Mouse (Mus musculus) bone marrow, adult 2 months (tissue): Measurements from ENCODE around the gene Lpin2. TPM values are rescaled to one million over a fixed set of nuclear protein-coding genes. Genes with fewer than 3 reads are reported as not detected.
A peak's percentile ranks its signal among the peaks of the same experiment; 100 is the strongest.

Experiments
- H3K27ac ChIP-seq: fragments of 200-500 bp; 2 replicates; pipeline ENCODE4 v1.5.1; 2012; ENCODE audit warnings: low read depth, mild to moderate bottlenecking, control low read depth, inconsistent platforms, low read length; ENCODE audit not compliant: control insufficient read depth, poor library complexity, insufficient read depth
- H3K4me1 ChIP-seq: fragments of 200-500 bp; 2 replicates; pipeline ENCODE4 v1.6.1; 2011; ENCODE audit warnings: low read length; ENCODE audit not compliant: control insufficient read depth, insufficient read depth
- H3K4me3 ChIP-seq: fragments of 200-500 bp; replicated peaks from 2 replicates; pipeline ENCODE3; 2011; ENCODE audit warnings: mild to moderate bottlenecking, low read depth, low read length, control low read depth; ENCODE audit not compliant: control insufficient read depth
- CTCF ChIP-seq: fragments of 200-500 bp; IDR thresholded peaks from 2 replicates; pipeline ENCODE4 v1.5.1; 2011; ENCODE audit warnings: low read length, control low read depth; ENCODE audit not compliant: control insufficient read depth, insufficient read depth
- POLR2A ChIP-seq: fragments of 200-500 bp; IDR thresholded peaks from 2 replicates; pipeline ENCODE4 v1.6.1; 2011; ENCODE audit warnings: low read depth, mild to moderate bottlenecking, control low read depth, low read length, borderline replicate concordance; ENCODE audit not compliant: control insufficient read depth
- WGBS: fragments of 180-500 bp; shearing (Covaris S2); methylation state at CpG from one replicate; pipeline ENCODE4 v1.1.7; 2018; 5-methylcytosine and 5-hydroxymethylcytosine counted together
- polyA plus RNA-seq: library from polyadenylated mRNA; stranded (reverse); fragments of >200 nt; gene quantifications from 2 replicates; pipeline ENCODE4 v1.2.4, GENCODE M21; 2011; ENCODE audit warnings: low replicate concordance; ENCODE audit not compliant: missing spikeins, insufficient read depth, insufficient read length

Lpin2 gene
- polyA plus RNA-seq, 1 experiment: 70.4 TPM

DNA sequence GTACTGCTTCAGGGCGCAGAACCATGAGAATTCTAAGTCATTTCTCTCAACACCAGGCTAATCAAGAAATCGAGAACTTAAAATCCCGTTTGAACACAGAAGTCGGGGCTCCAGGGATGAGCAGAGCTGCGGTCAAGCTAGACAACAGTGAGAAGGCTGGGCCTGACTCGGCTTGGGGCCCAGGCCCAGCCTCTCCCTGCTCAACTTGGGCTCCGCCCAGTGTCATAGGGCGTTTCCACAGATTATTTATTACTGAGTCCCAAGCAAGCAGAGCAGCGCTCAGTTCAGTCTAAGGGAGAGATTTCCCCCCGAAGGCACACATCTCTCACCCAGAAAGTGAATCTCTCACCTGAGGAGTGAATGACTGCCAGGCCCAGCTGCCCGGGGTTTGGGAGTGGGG lies 77.4 kb downstream of the Lpin2 start:
- Histone ChIP-seq H3K4me3 (no peak overlapping the region), H3K4me1 (peaks cover 13% of the 10 kb centered on the region), H3K27ac (peak overlapping the region; percentile 56)
- TF ChIP-seq POLR2A (no peak), CTCF (no peak)
- 39% methylated on average over 11 of the region's 11 CpGs for WGBS

DNA sequence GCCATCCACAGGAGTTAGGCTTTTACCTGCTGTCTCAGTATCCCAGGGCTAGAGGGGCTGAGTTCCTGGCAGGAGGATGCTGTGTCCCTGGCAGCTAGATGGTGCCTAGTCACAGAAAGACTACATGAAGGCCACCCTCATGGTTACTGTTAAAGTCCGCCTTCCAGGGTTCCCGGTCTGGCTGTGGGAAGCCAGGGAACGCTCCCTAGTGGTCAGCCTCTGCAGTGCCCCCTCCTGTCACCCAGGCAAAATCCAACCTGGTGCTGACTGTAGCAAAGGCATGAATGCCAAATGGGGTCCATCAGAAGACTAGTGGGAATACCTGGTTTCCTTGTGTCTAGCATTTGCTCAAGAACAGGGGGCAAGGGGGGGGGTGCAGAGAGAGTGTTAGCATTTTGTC lies 78.3 kb downstream of the Lpin2 start:
- no peak overlapping the region for H3K4me3 ChIP-seq
- TF ChIP-seq POLR2A: no peak
- TF ChIP-seq CTCF: no peak
- H3K4me1 ChIP-seq: peaks cover 13% of the 10 kb centered on the region
- WGBS: 80% methylated on average over 3 of the region's 3 CpGs
- peak overlapping the region; percentile 45 for H3K27ac ChIP-seq

DNA sequence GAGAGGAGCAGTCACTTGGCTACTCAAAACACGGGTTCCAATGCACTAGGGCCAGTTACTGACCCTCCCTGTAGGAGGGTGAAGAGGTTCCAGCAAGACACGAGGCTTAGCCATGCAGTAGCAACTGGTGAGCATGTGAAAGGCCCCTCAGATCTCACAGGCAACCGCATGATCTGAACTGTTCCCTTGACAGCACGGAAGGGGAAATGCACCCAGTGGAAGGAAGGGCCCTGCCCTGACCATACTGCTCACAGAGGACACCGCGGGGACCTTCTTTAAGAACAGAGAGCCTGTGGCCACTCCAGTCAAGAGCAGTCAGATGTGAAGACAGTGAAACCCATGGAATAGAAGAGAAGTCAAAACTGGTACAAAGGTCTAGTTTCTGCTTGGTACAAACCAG lies 80.8 kb downstream of the Lpin2 start:
- Histone ChIP-seq H3K27ac (peak overlapping the region; percentile 41), H3K4me1 (peaks cover 13% of the 10 kb centered on the region), H3K4me3 (no peak overlapping the region)
- TF ChIP-seq CTCF: no peak
- TF ChIP-seq POLR2A: no peak
- WGBS: 5% methylated on average over 6 of the region's 6 CpGs

DNA sequence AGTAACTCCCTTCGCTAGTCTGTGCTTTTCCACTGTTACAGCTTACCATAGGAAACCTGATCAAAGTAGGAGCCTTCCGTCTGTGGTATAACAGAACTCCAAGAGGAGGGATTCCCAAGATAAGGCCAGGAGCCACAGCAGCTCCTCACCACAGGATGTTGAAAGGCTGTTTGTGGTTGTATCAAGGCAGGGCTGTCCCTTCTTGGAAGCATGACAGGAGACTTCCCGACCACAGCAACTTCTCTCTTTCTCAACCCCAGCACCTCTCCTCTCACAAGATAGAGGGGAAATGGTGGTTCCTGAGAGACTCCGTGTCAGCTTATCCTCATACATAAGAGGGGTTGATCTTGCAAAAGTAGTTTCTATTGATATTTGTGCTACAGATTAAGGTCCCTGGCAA lies 82.4 kb downstream of the Lpin2 start:
- Histone ChIP-seq H3K27ac (peak overlapping the region; percentile 69), H3K4me3 (no peak overlapping the region), H3K4me1 (peaks cover 11% of the 10 kb centered on the region)
- TF ChIP-seq CTCF (no peak), POLR2A (no peak)
- 4% methylated on average over 4 of the region's 4 CpGs for WGBS

DNA sequence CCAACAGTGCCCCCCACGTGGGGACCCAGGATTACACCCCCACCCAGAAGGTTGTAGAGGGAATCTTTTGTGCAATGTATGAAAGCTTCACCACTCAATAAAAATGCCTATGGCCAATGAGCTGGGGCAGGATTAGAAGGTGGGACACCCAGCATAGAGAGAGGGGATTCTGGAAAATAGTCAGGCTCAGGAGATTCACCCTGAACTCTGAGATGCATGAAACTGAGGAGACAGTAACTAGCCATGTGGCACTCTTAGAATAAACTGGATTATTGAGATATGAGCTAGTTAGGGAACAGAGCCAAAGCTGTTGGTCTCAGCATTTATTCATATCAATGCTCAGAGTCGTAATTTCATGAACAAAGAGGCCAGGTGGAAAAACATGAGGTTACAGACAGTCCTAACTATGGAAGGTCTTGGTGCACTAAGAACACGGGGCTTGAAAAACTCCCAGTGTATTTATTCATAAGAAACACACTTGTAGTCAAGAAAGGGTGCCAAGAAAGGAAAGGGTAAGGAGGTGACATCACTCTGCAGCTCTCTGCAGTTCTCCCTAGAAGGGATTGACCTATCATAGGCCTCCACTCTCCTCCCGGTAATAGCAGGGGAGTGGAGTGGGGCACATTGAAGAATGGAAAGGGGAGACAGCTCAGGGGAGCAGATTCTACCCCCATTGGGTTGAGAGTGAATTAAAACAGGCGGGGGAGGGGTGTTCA lies 83.1 kb downstream of the Lpin2 start:
- H3K27ac ChIP-seq: peak overlapping the region; percentile 69
- TF ChIP-seq POLR2A (no peak), CTCF (no peak)
- no peak overlapping the region for H3K4me3 ChIP-seq
- WGBS: 39% methylated on average over 5 of the region's 5 CpGs
- H3K4me1 ChIP-seq: peaks cover 11% of the 10 kb centered on the region

DNA sequence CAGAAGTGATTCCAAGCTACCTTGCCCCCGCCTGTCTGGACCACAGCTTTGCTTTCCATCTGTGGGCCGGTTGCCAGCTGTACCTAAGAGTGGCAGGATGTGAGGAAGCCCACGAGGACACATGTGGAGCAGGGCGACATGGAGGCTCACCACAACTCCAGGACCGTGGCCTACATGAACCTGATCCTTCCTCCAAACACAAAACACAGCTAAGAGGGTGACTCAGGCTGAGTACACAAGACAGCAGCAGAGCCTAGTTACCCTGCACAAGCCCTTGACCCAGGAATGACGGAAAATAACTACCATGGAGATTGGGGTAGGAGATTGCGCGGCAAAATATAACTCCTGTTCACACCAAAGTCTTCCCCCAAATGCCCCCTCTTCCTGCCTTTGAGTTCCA lies 85.0 kb downstream of the Lpin2 start:
- Histone ChIP-seq H3K4me1 (peaks cover 9% of the 10 kb centered on the region), H3K4me3 (peak overlapping the region; percentile 55)
- WGBS: 61% methylated on average over 8 of the region's 8 CpGs

DNA sequence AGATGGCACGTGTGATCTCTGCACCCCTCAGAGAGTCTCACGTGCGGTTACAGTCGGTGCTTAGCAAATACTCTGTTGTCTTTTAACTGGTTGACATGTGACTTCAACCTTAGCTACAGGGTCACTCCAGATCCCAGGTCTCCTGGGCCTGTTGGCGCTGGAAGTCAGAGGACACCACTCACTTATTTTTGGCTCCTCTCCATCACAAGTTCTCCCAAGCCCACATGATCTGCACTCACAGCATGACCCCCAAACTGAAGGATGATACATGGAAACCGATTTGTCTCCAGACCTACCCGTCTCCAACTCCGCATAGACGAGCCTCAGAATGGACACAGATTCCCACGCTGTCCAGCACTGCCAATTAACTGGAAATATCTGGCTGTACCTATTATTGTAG lies 85.8 kb downstream of the Lpin2 start:
- Histone ChIP-seq H3K4me3 (peak overlapping the region; percentile 65), H3K4me1 (peaks cover 7% of the 10 kb centered on the region), H3K27ac (peak overlapping the region; percentile 81)
- 73% methylated on average over 10 of the region's 10 CpGs for WGBS
- TF ChIP-seq POLR2A (no peak), CTCF (no peak)

More for the DNA sequence above, 85.0 kb downstream of the Lpin2 start:
- TF ChIP-seq CTCF (no peak), POLR2A (no peak)
- peak overlapping the region; percentile 22 for H3K27ac ChIP-seq

DNA sequence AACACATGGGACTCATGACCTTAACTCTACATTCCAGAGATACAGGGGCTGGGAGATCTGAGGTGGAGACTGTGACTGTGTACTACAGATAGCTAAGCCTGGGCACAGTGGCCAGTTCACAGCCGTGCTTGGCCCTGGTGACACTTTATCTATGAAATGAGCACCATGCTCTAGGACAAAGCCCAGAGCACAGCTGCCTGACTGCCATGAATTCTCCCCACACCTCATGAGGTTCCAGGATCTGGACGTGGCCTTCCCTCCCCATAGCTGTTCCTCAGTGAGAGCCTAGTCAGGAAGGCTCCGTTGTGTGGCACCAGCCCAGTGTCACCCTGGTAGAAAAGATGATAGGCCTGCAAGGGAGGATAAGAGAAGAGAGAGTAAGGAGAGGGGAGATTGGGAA lies 86.2 kb downstream of the Lpin2 start:
- WGBS: 58% methylated on average over 3 of the region's 3 CpGs
- H3K27ac ChIP-seq: peak overlapping the region; percentile 46
- no peak overlapping the region for H3K4me3 ChIP-seq
- H3K4me1 ChIP-seq: peaks cover 5% of the 10 kb centered on the region
- TF ChIP-seq CTCF: no peak

DNA sequence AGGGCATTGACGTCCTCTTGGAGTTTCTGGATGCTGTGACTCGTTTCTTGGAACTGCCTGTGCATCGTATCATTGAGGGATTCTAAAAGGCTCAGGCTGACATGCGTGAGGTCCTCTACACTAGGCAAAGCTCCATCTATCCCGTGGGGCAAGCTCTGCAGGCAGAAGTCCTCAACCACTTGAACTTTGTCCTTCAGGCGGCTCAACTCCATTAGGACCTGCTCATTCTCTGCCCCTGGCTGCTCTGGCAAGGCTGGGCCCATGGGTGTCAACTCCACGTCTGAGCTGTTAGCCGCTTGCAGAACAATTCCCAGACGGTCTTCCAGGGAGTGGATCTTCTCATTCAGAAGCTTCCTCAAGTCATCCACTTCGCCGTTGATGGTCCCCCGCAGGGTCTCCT lies 91.5 kb downstream of the Lpin2 start:
- no peak for TF ChIP-seq POLR2A
- TF ChIP-seq CTCF: no peak
- Histone ChIP-seq H3K27ac (no peak overlapping the region), H3K4me1 (peaks cover 1% of the 10 kb centered on the region; the same call in 1 of the 2 replicates), H3K4me3 (no peak overlapping the region)
- WGBS: 93% methylated on average over 12 of the region's 12 CpGs
